Mouse (Mus musculus) ES-E14 (cell line): ENCODE measurements around the gene Lipt1. TPM values are rescaled to one million over a fixed set of nuclear protein-coding genes. Genes with fewer than 3 reads are reported as not detected.

Source experiments
- DNase-seq: peaks from one replicate; pipeline ENCODE4 v3.0.0-alpha.2; 2013; ENCODE audit warnings: low read depth, low spot score
- H3K27ac ChIP-seq: 2 replicates; pipeline ENCODE4 v1.5.1; 2012; ENCODE audit warnings: low read depth, mild to moderate bottlenecking, low read length, moderate library complexity, mixed read lengths; ENCODE audit not compliant: poor library complexity, insufficient read depth, severe bottlenecking
- H3K36me3 ChIP-seq: 2 replicates; pipeline ENCODE4 v1.6.1; 2012; ENCODE audit warnings: mild to moderate bottlenecking, low read length, moderate library complexity, mixed read lengths; ENCODE audit not compliant: control insufficient read depth, poor library complexity, insufficient read depth, severe bottlenecking
- H3K4me1 ChIP-seq, 2 experiments: fragments of 150-350 bp in 1 of 2; sonication (generic) in 1 of 2; 2 replicates each; pipeline ENCODE4 v1.6.1; 2012; ENCODE audit warnings: low read length in 2 of 2, mild to moderate bottlenecking in 1 of 2, mixed read lengths in 1 of 2; ENCODE audit not compliant: control insufficient read depth in 2 of 2, insufficient read depth in 2 of 2, poor library complexity in 1 of 2
- H3K4me3 ChIP-seq, 2 experiments: fragments of 150-350 bp in 1 of 2; sonication (generic) in 1 of 2; 2 replicates each; pipeline ENCODE4 v1.5.1; 2012; ENCODE audit warnings: low read length in 2 of 2, low read depth in 1 of 2, mild to moderate bottlenecking in 1 of 2, mixed read lengths in 1 of 2; ENCODE audit not compliant: insufficient read depth in 1 of 2, poor library complexity in 1 of 2, severe bottlenecking in 1 of 2
- H3K9ac ChIP-seq: 2 replicates; pipeline ENCODE4 v1.6.1; 2012; ENCODE audit warnings: low read depth, mild to moderate bottlenecking, low read length, mixed read lengths; ENCODE audit not compliant: poor library complexity, insufficient read depth, severe bottlenecking
- H3K9me3 ChIP-seq: fragments of 150-350 bp; sonication (generic); 2 replicates; pipeline ENCODE4 v1.6.1; 2012; ENCODE audit warnings: low read depth, mild to moderate bottlenecking, low read length; ENCODE audit not compliant: control insufficient read depth, insufficient read depth
- CHD2 ChIP-seq: IDR thresholded peaks from 2 replicates; pipeline ENCODE4 v1.6.1; 2014; ENCODE audit warnings: mild to moderate bottlenecking, low read depth, low read length, inconsistent platforms
- HCFC1 ChIP-seq: IDR thresholded peaks from 2 replicates; pipeline ENCODE4 v1.6.1; 2012; ENCODE audit warnings: low read length, inconsistent platforms, borderline replicate concordance; ENCODE audit not compliant: insufficient read depth
- MAFK ChIP-seq: IDR thresholded peaks from 2 replicates; pipeline ENCODE4 v1.6.1; 2014; ENCODE audit warnings: mild to moderate bottlenecking, low read depth, low read length, inconsistent platforms; ENCODE audit not compliant: insufficient read depth
- ZC3H11A ChIP-seq: IDR thresholded peaks from 2 replicates; pipeline ENCODE4 v1.6.1; 2012; ENCODE audit warnings: low read depth, mild to moderate bottlenecking, inconsistent platforms, low read length, borderline replicate concordance
- ZNF384 ChIP-seq: IDR thresholded peaks from 2 replicates; pipeline ENCODE4 v1.6.1; 2012; ENCODE audit warnings: low read depth, low read length, inconsistent platforms
- in situ Hi-C, 2 experiments: fragments of 600-800 bp; cut with MboI; formaldehyde crosslinking; loops; one replicate each; pipeline ENCODE4 v1.15.1; 2025; ENCODE audit warnings: low sequenced_read_pairs in 2 of 2, inconsistent platforms in 1 of 2; ENCODE audit not compliant: unreplicated experiment in 2 of 2
- total RNA-seq: library from RNA; depleted of rRNA; stranded (reverse); fragments of 300-350 nt; gene quantifications from 2 replicates; pipeline ENCODE4 v1.2.3, GENCODE M21; 2012

Gene Lipt1
- total RNA-seq, 1 experiment, result 6.1 TPM

DNA sequence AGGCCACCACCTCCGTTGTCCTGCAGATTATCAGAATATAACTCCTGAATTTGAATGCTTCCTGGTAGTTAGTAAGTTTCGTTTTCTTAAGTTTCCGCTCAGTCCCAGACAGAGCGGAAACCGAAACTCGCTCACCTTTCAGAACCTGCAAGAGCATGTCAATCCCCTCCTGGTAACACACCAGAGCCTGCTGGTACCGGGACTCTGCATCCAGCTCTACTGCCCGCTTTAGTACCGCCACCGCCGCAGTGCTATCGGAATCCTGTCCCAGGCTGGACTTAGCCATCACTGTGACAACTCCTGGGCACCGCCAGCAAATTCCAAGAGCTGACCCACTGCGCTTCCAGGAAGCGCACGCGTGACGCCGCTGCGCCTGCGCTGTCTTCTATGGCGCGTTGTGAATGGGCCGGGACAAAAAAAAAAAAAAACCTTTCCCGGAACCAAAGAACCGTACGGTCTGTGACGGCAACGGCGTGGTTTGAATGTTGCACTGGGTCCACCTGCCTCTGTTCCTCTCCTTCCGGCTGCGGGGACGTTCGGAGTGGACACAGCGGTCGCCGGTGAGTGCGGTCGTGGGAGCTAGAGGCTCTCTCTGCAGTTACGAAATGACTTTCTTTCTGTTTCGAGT is 18.6 kb downstream of the Lipt1 start, which contains the start of the genes Mitd1 and Mrpl30:
Gene Mitd1, minus strand, starts transcription at position 387 of the 628 bp plus-strand sequence.
Gene Mrpl30, plus strand, starts transcription at position 453 of the 628 bp plus-strand sequence.
- in situ Hi-C loops, result no loop called here
- H3K36me3 ChIP-seq, result peaks cover 4% of the 10 kb centered on the region; the same call in 1 of the 2 replicates
- peak within 1 kb of the TSS; percentile 84 to 90 for H3K4me3 ChIP-seq
- TF ChIP-seq ZNF384, result peak; percentile 100
- peak; percentile 63; the same call in 1 of the 2 replicates for TF ChIP-seq CHD2
- no peak for TF ChIP-seq ZC3H11A
- no peak; the same call in 1 of the 2 replicates for TF ChIP-seq MAFK
- TF ChIP-seq HCFC1, result peak; percentile 90
- peak within 1 kb of the TSS; percentile 89 for H3K9ac ChIP-seq
- no peaks in the 10 kb centered on the region for H3K9me3 ChIP-seq
- peak; percentile 92 for DNase-seq
- H3K4me1 ChIP-seq, result peaks cover 0 to 6% of the 10 kb centered on the region in 2 experiments; a peak in 1 of 4 replicates
- 0 out of 2 replicates have a peak within 1 kb of the TSS, but pooled peaks have one; percentile 14 for H3K27ac ChIP-seq

DNA sequence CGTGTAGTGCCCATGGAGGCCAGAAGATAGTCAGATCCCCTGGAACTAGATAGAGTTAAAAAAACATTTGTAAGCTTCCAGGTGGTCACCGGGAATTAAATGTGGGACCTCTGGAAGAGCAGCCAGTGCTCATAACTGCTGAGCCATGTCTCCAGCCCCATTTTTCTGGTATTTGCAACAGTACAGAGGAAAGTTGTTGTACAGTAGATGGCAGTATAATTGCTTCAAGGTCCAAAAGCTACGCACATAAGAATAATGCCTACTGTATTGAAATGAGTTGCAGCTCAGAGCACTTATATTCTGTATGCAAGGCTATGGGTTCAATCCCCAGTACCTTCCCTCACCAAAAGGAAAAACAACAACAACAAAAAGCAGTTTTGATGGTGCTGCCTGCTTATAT is 19.9 kb downstream of the Lipt1 start:
- DNase-seq, result no peak
- Histone ChIP-seq H3K9me3 (no peaks in the 10 kb centered on the region), H3K27ac (no peak overlapping the region), H3K4me3 (peak overlapping the region in 1 of 2 experiments; percentile 90; a peak in 2 of 4 replicates), H3K4me1 (peaks cover 0 to 6% of the 10 kb centered on the region in 2 experiments; a peak in 1 of 4 replicates), H3K36me3 (peaks cover 6% of the 10 kb centered on the region; the same call in 1 of the 2 replicates), H3K9ac (no peak overlapping the region)
- TF ChIP-seq MAFK (no peak), CHD2 (no peak), ZNF384 (no peak), HCFC1 (no peak), ZC3H11A (no peak)
- in situ Hi-C loops, result no loop called here

DNA sequence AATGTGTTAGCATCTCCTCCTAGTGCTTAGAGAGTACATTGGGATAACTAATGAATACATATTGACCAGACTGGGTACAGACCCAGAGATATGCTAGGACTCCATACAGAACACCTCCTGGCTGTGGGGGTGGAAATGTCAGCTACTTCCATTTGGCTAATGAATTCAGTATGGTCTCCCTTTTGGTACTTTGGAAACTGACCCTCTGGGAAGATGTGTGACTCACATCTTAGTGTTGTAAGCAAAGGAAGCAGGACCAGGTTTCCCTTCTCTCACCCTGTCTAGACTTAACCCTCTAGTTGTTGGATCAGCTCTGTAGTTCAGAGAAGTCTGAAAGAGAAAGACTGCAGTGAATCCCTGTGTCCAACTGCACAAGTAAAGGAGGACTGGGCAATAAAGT is 23.1 kb downstream of the Lipt1 start:
- in situ Hi-C loops, result no loop called here
- no peak overlapping the region for H3K9ac ChIP-seq
- DNase-seq, result no peak
- H3K4me3 ChIP-seq, result no peak overlapping the region
- no peak for TF ChIP-seq HCFC1
- TF ChIP-seq CHD2, result no peak
- TF ChIP-seq MAFK, result no peak
- no peak for TF ChIP-seq ZNF384
- TF ChIP-seq ZC3H11A, result no peak
- no peaks in the 10 kb centered on the region for H3K9me3 ChIP-seq
- peaks cover 13% of the 10 kb centered on the region for H3K36me3 ChIP-seq
- H3K27ac ChIP-seq, result no peak overlapping the region
- peaks cover 0 to under 1% of the 10 kb centered on the region in 2 experiments; a peak in 1 of 4 replicates for H3K4me1 ChIP-seq

DNA sequence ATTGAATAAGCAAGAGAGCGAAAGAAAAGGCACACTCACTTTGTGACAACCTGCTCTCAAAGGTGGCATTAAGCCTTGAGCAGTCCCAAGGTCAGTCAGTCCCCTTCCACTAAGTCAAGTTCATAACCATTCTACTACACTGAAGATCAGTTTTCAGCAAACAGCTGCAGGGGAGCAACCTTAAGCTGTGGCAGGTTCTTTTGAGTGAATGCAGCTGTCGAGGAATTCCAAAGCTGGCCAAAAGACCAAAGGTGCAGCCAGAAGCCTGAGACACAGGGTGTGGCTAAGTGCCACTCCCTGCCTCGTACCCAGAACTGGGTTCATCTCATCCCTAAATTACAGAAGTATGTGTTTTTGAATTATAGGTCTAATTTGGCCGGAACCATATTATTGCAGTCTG is 28.3 kb downstream of the Lipt1 start:
- in situ Hi-C loops, result no loop called here
- Histone ChIP-seq H3K4me3 (no peak overlapping the region), H3K27ac (no peak overlapping the region), H3K9ac (no peak overlapping the region), H3K9me3 (no peaks in the 10 kb centered on the region), H3K36me3 (peaks cover 10% of the 10 kb centered on the region), H3K4me1 (0 out of 4 replicates have a peak, but pooled peaks cover 0 to 2% of the 10 kb centered on the region in 2 experiments)
- no peak for DNase-seq
- TF ChIP-seq HCFC1 (no peak), ZNF384 (no peak), MAFK (no peak)
